Mouse (Mus musculus): ENCODE measurements around the gene Flii. TPM values are rescaled to one million over a fixed set of nuclear protein-coding genes. Genes with fewer than 3 reads are reported as not detected.

Flii gene
- polyA plus RNA-seq (2016; fragmentation: Nextera tagmentation; extraction: Ambion mirVana) = 71.1 and 77.7 TPM in 2 replicates

DNA sequence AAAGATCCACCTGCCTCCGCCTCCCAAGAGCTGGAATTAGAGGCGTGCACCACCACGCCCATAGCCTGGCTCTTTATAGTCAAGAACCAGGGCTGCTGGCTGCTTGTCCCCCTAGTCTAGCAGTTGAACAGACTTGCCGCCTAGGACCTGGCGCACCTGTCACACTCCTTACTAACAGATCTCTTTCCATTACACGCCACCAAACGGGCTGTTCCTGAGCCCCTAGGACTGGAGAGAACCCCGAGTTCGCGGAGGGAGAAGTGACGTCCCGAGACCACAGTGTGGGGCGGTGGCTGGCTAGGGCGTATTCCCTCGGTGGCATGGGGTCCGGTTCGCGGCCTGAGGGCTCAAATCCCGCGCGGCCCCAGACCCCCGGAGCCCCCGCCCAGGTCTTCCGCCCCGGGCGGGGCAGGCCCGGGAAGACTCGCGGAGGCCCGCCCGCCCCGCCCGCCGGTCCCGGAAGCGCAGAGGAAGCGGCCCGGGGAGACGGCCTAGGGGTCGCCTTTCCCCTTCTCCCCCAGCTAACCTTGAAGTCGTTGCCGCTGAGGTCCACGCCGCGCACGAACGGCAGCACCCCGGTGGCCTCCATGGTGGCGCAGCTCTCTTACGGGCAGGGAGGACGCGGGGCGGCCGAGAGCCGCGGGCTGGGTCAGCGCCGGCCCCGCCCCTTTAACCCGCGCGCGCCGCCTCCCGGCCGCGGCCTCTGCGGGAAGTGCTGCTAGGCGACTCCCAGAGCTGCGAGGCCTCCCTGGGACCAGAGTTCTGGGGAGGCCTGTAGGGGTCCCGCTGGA lies at the start of gene Flii:
Gene Flii (minus strand): TSS at position 663 of the 791 bp plus-strand sequence.
- under 1% methylated on average over 57 of the region's 71 CpGs for WGBS
- Histone ChIP-seq H3K36me3 (peaks cover 52% of the 10 kb centered on the region), H3K9me3 (replicated peaks) (no peaks in the 10 kb centered on the region), H3K27ac (peak within 1 kb of the TSS; percentile 89), H3K27me3 (ENCODE audit: low read depth, poor library complexity, severe bottlenecking) (no peaks in the 10 kb centered on the region), H3K4me3 (peak within 1 kb of the TSS; percentile 80), H3K4me1 (peaks cover 34% of the 10 kb centered on the region)
- DNase-seq (ENCODE audit: low spot score) = peak; percentile 88

DNA sequence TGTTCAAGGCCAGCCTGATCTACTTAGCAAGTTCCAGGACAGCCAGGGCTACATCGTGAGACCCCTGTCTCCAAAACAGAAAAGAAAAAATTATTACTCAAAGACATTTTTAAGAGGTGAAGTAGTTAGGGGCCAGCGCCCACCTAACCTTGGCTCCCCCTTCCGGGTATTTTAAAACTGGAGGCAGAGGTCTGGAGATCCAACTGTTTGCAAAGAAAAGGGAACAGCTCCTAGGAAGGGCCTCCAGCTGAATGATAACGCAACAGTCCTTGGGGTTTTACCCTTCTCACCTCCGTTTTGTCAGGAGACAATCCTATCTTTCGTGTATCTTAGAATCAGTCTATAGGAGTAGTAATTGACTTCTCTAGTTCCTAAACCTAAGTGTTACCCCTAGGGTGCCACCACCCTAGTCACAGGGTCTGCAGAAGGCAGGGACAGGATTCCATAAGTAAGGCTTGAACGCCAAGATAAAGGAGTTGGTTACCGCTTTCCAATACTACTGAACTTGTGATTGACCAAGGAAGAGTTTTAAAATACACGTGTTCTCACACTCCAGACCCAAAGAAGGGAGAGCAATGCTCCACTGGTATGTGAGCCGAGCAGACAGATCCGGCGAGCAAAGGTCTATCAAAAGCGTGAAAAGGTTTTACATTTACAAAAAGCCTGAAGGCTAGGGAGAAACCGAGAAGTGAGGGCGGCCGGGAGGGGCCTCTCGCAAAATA lies 49.2 kb upstream of the Flii start:
- peaks cover 30% of the 10 kb centered on the region for H3K36me3 ChIP-seq
- no peaks in the 10 kb centered on the region for H3K27me3 ChIP-seq (ENCODE audit: low read depth, poor library complexity, severe bottlenecking)
- no peaks in the 10 kb centered on the region for H3K9me3 ChIP-seq (replicated peaks)
- H3K27ac ChIP-seq = peak overlapping the region; percentile 92
- peaks cover 52% of the 10 kb centered on the region for H3K4me1 ChIP-seq
- H3K4me3 ChIP-seq = peak overlapping the region; percentile 90
- DNase-seq (ENCODE audit: low spot score) = no peak
- WGBS = 5% methylated on average over 17 of the region's 17 CpGs

GRCm38 (mm10) chr11:60775578-60775977 lies 48.5 kb upstream of the Flii start:
- H3K4me3 ChIP-seq = peak overlapping the region; percentile 90
- 67% methylated on average over 6 of the region's 6 CpGs for WGBS
- H3K36me3 ChIP-seq = peaks cover 23% of the 10 kb centered on the region
- DNase-seq (ENCODE audit: low spot score) = no peak
- no peaks in the 10 kb centered on the region for H3K9me3 ChIP-seq (replicated peaks)
- no peak overlapping the region for H3K27ac ChIP-seq
- H3K27me3 ChIP-seq (ENCODE audit: low read depth, poor library complexity, severe bottlenecking) = no peaks in the 10 kb centered on the region
- peaks cover 45% of the 10 kb centered on the region for H3K4me1 ChIP-seq

- DNase-seq (ENCODE audit: low spot score) = no peak
- WGBS = 96% methylated on average over 1 of the region's 1 CpGs
Observed at GRCm38 (mm10) chr11:60774841-60775240, 47.8 kb upstream of the Flii start.

DNA sequence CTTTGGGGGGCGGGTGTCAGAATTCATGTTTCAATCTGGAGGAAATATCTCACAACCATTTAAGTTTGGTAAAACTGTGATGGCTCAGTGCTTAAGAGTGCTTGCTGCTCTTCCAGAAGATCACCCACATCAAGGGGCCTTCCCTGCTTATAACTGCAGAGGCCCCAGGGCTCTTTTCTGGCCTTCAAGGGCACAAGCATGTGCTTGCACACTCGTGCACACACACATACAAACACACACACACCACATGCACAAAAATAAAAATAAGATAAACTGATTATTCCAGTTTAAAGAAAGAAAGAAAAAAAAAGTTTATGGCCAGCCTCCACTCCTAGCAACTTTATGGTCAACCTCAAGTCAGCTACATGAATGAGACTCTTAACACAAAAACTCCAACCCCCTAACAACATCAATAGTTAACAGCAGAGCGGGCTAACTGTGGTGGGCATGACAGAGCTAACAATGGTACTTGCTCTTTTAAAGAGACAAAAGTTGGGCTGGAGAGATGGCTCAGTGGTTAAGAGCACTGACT lies 47.2 kb upstream of the Flii start:
- Histone ChIP-seq H3K4me1 (peaks cover 34% of the 10 kb centered on the region), H3K9me3 (replicated peaks) (no peaks in the 10 kb centered on the region), H3K27me3 (ENCODE audit: low read depth, poor library complexity, severe bottlenecking) (no peaks in the 10 kb centered on the region), H3K4me3 (no peak overlapping the region), H3K36me3 (peaks cover 10% of the 10 kb centered on the region), H3K27ac (no peak overlapping the region)
- WGBS = 90% methylated on average over 3 of the region's 3 CpGs
- no peak for DNase-seq (ENCODE audit: low spot score)

More at GRCm38 (mm10) chr11:60774841-60775240, 47.8 kb upstream of the Flii start:
- Histone ChIP-seq H3K36me3 (peaks cover 16% of the 10 kb centered on the region), H3K27me3 (ENCODE audit: low read depth, poor library complexity, severe bottlenecking) (no peaks in the 10 kb centered on the region), H3K4me3 (no peak overlapping the region; the same call in 1 of the 2 replicates), H3K27ac (no peak overlapping the region), H3K9me3 (replicated peaks) (no peaks in the 10 kb centered on the region), H3K4me1 (peaks cover 40% of the 10 kb centered on the region)

- 81% methylated on average over 4 of the region's 4 CpGs for WGBS
- no peak overlapping the region for H3K4me3 ChIP-seq
- no peak overlapping the region for H3K27ac ChIP-seq
- H3K36me3 ChIP-seq = no peaks in the 10 kb centered on the region
- no peaks in the 10 kb centered on the region for H3K27me3 ChIP-seq (ENCODE audit: low read depth, poor library complexity, severe bottlenecking)
- DNase-seq (ENCODE audit: low spot score) = no peak
- H3K4me1 ChIP-seq = peaks cover 19% of the 10 kb centered on the region
- no peaks in the 10 kb centered on the region for H3K9me3 ChIP-seq (replicated peaks)
Observed at GRCm38 (mm10) chr11:60772161-60772560, 45.1 kb upstream of the Flii start.

GRCm38 (mm10) chr11:60770776-60771175 lies 43.7 kb upstream of the Flii start:
- H3K9me3 ChIP-seq (replicated peaks) = no peaks in the 10 kb centered on the region
- WGBS = 90% methylated on average over 3 of the region's 3 CpGs
- peaks cover 7% of the 10 kb centered on the region for H3K36me3 ChIP-seq
- no peak overlapping the region for H3K27ac ChIP-seq
- H3K27me3 ChIP-seq (ENCODE audit: low read depth, poor library complexity, severe bottlenecking) = no peaks in the 10 kb centered on the region
- no peak for DNase-seq (ENCODE audit: low spot score)
- peaks cover 12% of the 10 kb centered on the region for H3K4me1 ChIP-seq
- no peak overlapping the region for H3K4me3 ChIP-seq

DNA sequence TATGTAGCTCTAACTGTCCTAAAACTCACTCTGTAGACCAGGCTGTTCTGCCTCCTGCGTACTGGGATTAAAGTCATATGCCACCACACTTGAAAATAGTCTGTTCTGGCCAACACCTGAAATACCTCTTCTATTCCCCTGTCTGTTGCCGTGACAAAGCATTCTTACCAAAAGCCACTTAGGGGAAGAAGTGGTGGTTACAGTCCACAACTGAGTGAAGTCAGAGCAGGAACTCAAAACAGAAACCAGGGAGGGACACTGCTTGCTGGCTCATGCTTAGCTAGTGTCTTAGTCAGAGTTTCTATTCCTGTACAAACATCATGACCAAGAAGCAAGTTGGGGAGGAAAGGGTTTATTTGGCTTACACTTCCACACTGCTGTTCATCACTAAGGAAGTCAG lies 42.3 kb upstream of the Flii start:
- H3K27ac ChIP-seq = no peak overlapping the region
- H3K4me3 ChIP-seq = no peak overlapping the region
- WGBS = 84% methylated on average over 2 of the region's 2 CpGs
- no peaks in the 10 kb centered on the region for H3K9me3 ChIP-seq (replicated peaks)
- DNase-seq (ENCODE audit: low spot score) = no peak
- H3K27me3 ChIP-seq (ENCODE audit: low read depth, poor library complexity, severe bottlenecking) = no peaks in the 10 kb centered on the region
- H3K36me3 ChIP-seq = peaks cover 21% of the 10 kb centered on the region
- peaks cover 2% of the 10 kb centered on the region; the same call in 1 of the 2 replicates for H3K4me1 ChIP-seq

DNA sequence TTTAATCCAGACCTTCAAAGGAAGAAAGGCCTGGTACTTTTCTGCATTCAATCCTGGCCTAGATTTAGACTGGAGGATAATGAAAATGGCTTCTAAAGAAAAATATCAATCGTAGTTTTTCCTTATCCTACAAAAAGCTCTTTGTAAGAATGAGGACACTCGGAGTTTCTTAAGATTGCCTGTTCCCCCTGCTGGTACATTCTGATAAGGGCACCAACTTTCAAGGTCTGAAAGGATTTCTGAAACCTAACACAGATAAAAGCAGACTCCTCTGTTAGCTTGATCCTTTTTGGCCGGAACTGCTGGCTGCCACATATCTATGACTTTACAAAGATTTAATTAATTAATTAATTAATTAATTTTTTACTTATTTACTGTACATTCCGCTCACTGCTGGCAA lies 39.9 kb upstream of the Flii start:
- Histone ChIP-seq H3K27ac (no peak overlapping the region), H3K4me1 (peaks cover 2% of the 10 kb centered on the region; the same call in 1 of the 2 replicates)
- 93% methylated on average over 4 of the region's 4 CpGs for WGBS

GRCm38 (mm10) chr11:60761681-60762080 lies 34.6 kb upstream of the Flii start:
- Histone ChIP-seq H3K9me3 (replicated peaks) (no peaks in the 10 kb centered on the region), H3K36me3 (peaks cover 86% of the 10 kb centered on the region), H3K27me3 (ENCODE audit: low read depth, poor library complexity, severe bottlenecking) (no peaks in the 10 kb centered on the region), H3K4me1 (no peaks in the 10 kb centered on the region), H3K27ac (no peak overlapping the region), H3K4me3 (no peak overlapping the region)
- no peak for DNase-seq (ENCODE audit: low spot score)
- 91% methylated on average over 3 of the region's 3 CpGs for WGBS

More for the DNA sequence above, 39.9 kb upstream of the Flii start:
- Histone ChIP-seq H3K36me3 (peaks cover 36% of the 10 kb centered on the region), H3K9me3 (replicated peaks) (no peaks in the 10 kb centered on the region), H3K27me3 (ENCODE audit: low read depth, poor library complexity, severe bottlenecking) (no peaks in the 10 kb centered on the region), H3K4me3 (no peak overlapping the region)
- no peak for DNase-seq (ENCODE audit: low spot score)

GRCm38 (mm10) chr11:60755570-60755969 lies 28.5 kb upstream of the Flii start:
- DNase-seq (ENCODE audit: low spot score) = no peak
- no peak overlapping the region for H3K27ac ChIP-seq

DNA sequence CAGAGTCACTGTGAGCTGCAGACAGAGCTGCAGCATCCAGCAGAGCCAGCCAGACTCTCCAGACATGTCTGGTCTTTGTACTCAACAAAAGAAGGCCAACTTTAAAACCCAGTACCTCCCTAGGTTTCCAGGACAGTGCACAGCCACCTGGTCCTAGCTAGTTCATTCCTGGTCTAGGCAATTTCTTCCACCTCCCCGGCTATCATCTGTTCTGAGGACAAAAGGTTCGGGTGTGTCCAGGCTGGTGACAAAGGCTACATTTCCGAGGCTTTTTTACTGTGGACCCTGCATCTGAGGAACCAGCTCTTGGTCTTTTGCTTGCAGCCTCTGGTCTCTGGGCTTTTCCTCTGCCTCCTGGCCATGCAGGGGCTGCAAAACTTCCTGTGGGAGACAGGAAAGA lies 13.3 kb upstream of the Flii start:
- Histone ChIP-seq H3K4me3 (no peak overlapping the region), H3K27me3 (ENCODE audit: low read depth, poor library complexity, severe bottlenecking) (no peaks in the 10 kb centered on the region), H3K4me1 (no peaks in the 10 kb centered on the region), H3K9me3 (replicated peaks) (no peaks in the 10 kb centered on the region), H3K36me3 (peaks cover 77% of the 10 kb centered on the region), H3K27ac (no peak overlapping the region)
- DNase-seq (ENCODE audit: low spot score) = no peak
- 95% methylated on average over 3 of the region's 3 CpGs for WGBS

More at GRCm38 (mm10) chr11:60755570-60755969, 28.5 kb upstream of the Flii start:
- Histone ChIP-seq H3K36me3 (peaks cover 97% of the 10 kb centered on the region), H3K9me3 (replicated peaks) (no peaks in the 10 kb centered on the region), H3K4me1 (no peaks in the 10 kb centered on the region), H3K27me3 (ENCODE audit: low read depth, poor library complexity, severe bottlenecking) (no peaks in the 10 kb centered on the region), H3K4me3 (no peak overlapping the region)
- 95% methylated on average over 7 of the region's 7 CpGs for WGBS

DNA sequence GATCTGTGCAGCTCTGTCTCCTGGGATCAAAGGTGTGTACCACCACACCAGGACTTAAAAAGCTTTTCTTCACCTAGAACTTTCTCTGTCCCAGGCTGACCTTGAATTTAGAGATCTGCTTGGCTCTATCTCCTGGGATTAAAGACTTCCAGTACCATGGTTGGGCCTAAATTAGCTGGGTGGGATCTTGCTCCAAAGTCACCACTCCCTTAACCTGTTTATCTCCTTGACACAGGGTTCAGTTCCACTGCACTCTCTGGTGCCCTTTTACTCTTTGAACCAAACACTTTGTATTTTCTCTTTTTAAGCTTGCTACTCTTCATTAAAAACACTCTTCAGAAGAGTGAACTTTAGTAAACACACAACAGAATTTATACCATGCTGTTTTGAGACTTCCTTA lies 10.4 kb upstream of the Flii start:
- no peak for DNase-seq (ENCODE audit: low spot score)
- Histone ChIP-seq H3K36me3 (peaks cover 67% of the 10 kb centered on the region), H3K27ac (no peak overlapping the region)

More for the DNA sequence above, 10.4 kb upstream of the Flii start:
- Histone ChIP-seq H3K4me1 (no peaks in the 10 kb centered on the region), H3K9me3 (replicated peaks) (no peaks in the 10 kb centered on the region), H3K27me3 (ENCODE audit: low read depth, poor library complexity, severe bottlenecking) (no peaks in the 10 kb centered on the region), H3K4me3 (no peak overlapping the region)

Measured in limb, embryonic 10.5 days (tissue).